12 mouse cellular contexts compared by ENCODE assay signal in the genomic region with DNA sequence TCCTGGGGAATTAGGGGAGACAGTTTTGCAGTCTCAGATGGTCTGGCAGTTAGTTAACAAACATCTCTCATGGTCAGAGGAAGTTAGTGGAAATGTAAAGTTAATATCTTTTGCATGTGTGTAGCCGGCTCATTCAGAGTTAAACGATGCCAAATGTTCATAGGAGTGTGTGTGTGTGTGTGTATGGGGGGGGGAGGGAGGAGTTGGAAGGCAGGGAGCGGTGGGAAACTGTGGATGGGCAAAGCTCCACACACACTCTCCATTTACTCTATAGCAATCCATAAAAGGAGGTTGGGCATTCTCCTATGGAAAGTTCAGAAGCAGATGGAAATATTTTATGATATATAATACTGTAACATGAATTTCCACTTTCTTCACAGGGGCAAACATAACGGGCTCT.
"Had no signal": no experiment of that assay in that cellular context is flagged by ENCODE, and none has a peak within 500 bp of the region (broad histone marks: within the 10 kb centered on the region; RNA-seq: fewer than 3 reads in every experiment).

No protein-coding gene starts in this region.

- H3K9me3 ChIP-seq: liver, embryonic 13.5 days; midbrain, embryonic 10.5 days; neural tube, embryonic 12.5 days had no signal

- H3K4me2 ChIP-seq: liver, embryonic 13.5 days; neural tube, embryonic 12.5 days had no signal

- ATAC-seq: intestine, postnatal 0 days had no signal

- DNase-seq: kidney, adult 8-10 months; kidney, postnatal 36 days; liver; liver, embryonic 13.5 days; lung, adult 18-20 months; thymus, adult 2 months; thymus, postnatal 25 days had no signal

- H3K36me3 ChIP-seq: liver, embryonic 13.5 days; midbrain, embryonic 10.5 days; neural tube, embryonic 12.5 days had no signal

- H3K4me3 ChIP-seq: liver, embryonic 13.5 days; midbrain, embryonic 10.5 days; neural tube, embryonic 12.5 days had no signal

- H3K9ac ChIP-seq: liver, embryonic 13.5 days; neural tube, embryonic 12.5 days had no signal

- H3K27ac ChIP-seq: kidney, postnatal 0 days; liver, embryonic 13.5 days; midbrain, embryonic 10.5 days; neural tube, embryonic 12.5 days; stomach, postnatal 0 days had no signal

- H3K27me3 ChIP-seq: liver, embryonic 13.5 days; neural tube, embryonic 12.5 days had no signal

- H3K4me1 ChIP-seq: liver, embryonic 13.5 days; midbrain, embryonic 10.5 days; neural tube, embryonic 12.5 days had no signal
